Mouse (Mus musculus) lung, postnatal 10 days (tissue): ENCODE data around the gene Rnft2.

Experiments
- DNase-seq: peaks from one replicate; pipeline ENCODE4 v3.0.0; 2021

The Rnft2 gene

DNA sequence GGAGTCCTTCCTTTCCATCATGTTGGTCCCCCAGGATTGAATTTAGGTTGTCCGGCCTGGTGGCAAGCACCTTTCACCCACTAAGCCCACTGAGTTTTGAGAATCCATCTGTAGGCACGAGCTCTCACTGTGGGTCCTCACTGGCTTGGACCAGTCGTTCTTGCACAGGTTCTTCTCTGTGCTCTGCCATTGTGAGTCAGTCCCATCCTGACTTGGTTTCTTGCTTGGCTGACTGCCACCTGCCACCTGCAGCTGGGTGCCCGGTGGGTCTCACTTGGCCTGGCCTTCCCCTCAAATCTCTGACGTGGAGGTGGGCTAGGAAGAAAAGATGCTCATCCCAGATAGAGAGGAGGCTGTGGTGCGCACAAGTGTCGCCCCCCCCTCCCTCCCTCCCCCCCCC lies 6.1 kb upstream of the Rnft2 start:
- DNase-seq: no peak

DNA sequence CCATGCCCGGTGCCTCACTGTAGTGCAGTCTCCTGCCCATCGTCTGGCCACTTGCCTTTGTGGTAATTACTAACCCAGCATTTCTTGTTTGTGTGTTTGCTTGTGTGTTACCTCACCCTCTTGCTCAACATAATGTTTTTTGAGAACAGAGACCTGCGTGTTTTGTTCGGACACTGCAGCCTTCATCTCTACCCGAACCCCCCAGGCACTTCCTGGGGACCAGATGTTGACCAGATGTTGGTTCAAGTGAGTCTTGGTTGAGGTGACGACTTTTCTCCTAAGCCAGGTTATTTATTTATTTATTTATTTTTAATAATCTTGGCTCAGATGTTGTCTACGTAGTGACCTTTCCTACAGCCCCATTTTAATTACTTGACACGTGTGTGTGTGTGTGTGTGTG lies 2.5 kb upstream of the Rnft2 start:
- DNase-seq: no peak

DNA sequence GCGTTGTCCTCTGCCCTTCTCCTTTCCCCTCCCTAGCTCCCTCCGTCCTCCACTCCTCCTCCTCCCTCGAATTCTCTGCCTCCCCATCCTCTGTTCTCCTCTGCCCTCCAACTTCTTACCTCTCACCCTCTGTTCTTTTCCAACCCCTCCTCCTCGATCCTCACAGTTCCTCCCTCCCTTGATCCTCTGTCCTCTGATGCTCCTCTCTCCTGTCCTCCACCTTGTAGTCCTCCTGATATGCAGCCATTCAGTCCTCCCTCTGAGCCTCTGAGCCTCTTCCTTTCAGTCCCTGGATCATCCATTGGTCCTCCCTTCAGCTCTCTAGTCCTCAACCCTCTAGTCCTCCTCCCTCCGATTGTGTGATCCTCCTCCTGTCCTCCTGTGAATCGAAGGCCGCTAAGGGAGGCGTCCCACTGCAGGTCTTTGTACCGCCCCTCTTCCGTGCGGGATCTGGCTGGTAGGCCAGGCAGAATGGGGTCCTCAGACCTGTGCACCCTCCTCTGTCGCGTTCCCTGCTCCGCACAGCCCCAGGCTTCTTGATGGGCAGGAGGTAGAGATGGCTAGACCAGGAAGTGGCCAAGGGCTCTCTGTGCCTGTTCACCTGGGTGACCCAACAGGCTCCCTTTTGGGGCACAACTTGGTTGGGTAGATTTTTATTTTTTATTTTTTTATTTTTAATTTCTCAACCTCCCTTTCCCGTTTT lies 841 bp upstream of the Rnft2 start:
- no peak for DNase-seq

DNA sequence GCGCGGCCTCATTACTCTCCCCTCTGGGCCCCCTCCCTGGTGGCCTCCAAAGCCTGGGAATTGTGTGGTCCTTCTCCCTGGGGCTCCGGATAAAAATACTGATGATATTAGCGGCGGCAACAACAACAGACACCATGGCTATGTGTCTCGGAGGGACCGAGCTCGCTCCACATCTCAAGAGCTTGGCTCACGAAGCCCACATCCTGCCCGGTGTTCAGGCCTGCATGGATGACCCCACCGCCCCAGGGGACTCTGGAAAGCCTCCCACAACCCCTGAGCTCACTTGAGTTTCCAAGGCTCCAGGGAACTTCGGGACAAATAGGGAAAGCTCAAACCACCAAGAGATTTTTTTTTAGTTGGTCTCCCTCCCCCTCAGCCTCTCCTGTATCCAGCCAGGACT lies 5.2 kb downstream of the Rnft2 start:
- no peak for DNase-seq

DNA sequence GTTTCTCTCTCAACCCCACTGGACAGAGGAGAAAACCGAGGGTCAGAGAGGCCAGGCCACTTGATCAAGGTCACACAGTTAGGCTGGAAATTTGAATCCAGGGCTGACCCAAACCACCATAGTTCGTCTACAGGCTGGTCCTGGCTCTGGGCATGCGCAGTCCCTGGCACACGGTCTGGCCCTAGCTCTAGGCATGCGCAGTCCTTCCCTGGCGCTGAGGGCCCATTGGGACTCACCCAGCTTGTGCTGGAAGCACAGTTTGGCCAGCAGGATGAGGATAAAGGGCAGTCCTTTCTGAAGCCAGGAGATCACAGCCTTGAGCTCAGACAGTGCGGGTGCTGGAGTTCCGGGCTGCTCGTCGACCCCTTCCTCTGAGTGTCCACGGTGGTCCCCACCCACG lies 8.0 kb downstream of the Rnft2 start:
- no peak for DNase-seq

DNA sequence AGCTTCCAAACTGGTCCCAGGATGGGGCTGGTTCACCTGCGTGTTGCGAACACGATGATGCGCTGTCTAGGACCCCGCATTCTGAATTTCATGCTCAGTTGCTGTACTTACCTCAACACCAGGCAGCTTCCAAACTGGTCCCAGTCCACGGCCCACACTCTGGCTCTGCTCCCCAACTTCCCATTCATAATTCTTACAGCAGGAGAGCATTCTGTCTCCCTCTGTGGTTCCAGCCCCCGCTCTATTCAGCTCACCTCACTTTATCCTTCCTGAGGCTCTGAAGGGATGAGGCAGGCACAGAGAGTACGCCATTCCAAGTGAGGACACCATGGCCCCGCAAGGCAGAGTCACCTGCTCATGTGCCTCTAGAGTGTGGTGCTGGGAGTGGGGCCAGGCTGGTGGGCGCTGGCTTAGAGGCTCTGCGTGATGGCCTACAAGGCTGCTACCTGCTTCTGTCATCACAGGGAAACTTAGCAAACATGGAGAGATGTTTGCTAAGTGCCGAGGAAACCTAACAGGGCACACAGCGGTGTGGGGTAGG lies 14.8 kb downstream of the Rnft2 start:
- no peak for DNase-seq

DNA sequence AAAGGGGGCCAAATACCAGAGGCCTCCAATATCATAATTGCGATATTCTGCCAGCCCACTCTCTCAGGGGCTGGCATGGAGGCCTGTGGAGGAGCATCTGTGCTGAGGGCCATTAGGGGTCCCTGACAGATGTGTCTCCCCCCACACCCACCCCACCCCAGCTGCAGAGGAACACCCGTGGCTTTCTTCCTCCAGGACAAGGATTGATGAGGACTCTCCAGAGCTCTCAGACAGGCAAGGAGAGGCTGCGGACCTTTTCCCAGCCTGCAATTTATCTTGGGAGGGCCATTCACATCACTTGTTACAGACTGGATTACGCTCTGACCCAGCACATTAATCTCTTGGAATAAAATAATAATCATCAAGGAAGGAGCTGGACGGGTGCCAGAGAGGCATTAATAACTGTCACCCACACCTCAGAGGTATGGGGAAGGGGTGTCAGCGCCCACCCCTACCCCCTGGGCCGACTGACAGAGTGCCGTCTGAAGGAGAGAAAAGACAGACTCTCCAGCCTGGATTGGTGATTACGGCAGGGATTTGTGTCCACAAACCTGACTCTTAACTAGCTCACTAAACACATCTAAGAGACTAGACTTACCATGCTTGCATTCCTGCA lies 21.7 kb downstream of the Rnft2 start:
- no peak for DNase-seq

DNA sequence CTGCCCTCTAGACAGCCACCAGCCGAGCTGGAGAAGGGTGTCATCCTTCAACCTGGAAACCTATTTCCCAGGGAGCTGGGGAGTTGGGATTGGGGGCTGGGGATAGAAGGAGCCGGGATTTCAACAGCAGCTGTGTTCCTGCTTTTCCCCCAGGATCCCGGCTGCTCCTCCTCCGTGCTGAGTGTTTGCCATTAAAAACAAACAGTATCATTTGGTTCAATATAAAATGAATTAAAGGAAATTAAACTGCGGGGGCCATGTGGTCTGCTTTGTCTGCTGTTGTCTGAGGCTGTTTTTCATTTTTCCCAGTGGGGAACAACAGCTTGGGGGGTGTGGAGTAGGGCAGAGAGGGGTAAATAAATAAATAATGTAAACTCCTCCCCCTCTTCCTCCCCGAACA lies 27.5 kb downstream of the Rnft2 start:
- DNase-seq: no peak

DNA sequence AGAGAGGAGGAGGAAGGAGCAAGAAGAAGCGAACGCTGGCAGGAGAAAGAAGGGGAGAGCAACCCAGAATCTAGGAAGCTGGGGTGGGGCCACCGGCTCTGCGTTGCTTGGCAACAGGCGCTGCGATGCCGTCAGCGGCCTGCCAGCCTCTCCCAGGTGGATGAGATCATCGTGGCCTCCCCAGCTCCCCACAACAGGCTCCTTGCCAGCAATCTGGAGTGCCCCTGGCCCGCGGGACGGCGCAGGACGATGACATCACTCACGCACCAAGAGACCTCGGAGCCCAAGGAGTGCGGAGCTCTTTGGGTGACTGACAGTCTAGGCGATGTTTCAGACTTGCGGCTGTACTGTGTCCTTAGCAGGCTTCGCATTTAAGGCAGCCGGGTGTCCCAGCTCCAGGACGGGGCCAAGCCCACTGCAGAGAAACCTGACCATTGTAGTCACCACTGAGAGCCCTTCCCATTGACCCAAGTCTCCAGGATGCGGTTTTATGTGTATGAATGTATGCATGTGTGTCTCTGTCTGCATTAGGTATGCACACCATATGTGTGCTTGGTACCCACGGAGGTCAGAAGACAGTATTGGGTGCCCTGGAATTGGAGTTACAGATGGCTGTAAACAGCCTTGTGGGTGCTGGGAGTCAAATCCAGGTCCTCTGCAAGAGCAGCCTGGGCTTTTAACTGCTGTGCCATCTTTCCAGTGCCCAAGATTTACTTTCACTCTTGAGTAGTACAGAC lies 30.3 kb downstream of the Rnft2 start:
- peak; percentile 90 for DNase-seq

DNA sequence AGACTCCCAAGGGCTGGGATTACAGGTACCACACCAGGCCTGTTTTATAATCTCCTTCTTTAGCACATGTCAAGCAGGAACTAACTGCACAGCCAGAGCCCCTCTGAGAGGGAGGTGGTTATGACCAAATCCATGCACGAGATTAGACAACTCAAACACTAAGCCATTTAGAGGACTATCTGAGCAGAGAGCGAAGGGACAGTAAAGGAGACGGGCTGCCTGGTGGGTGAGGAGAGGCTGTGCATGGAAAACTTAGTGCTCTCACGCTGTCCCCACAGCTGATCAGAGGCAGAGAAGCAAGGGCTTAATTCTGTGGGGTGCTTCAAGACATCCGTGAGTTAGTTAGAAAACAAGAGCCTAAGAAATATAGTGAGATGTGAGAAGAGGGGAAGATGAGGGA lies 30.9 kb downstream of the Rnft2 start:
- DNase-seq: no peak

DNA sequence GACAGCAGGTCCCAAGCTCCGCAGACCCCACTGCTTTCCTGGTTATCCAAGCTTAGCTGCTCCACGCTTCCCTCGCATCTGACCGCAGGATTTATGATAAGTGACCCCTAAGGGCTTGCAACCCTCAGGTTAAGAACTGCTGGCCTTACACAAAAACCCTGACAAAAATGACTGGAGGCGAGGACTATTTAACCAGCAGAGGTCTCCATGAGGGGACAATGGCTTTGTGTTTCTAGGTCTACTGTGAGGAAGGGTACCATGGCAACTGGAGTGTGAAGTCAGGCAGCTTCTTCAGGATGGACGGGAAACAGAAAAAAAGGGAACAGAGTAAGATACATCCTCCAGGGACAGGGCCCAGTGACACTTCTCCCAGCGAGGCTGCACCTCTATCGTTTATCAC lies 39.1 kb downstream of the Rnft2 start:
- no peak for DNase-seq

DNA sequence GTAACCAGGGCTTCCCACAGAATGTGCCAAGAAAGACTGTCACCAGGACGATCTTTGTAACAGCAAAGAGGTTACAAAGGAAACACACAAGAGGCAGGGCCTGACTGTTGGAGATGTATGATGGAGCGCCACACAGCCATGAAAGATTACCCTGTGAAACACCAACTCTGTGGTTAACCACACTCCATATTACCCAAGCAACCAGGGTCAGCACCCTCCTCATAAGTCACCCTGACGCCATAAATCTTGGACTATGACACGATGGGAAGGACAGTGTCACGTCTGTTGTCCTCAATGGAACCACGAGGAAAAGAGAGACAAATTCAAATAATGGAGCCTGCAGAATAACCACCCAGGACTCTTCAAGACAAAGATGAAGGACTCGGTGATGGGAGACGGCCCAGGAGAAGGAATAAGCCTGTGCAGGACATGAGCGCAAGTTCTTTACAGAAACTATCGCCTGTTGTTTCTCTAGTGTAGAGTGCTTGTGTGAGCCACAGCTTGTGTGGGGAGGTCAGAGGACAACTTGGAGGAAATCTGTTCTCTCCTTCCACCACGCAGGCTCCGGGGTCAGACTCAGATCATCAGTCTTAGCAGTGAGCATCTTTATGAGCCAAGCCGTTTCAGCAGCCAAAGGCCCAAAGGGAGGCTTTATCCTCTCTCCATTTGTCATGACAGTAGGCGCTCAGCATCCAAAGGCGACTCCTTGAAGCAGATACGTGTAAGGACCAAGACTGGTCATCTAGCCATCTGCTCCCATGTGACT lies 40.1 kb downstream of the Rnft2 start:
- DNase-seq: no peak

DNA sequence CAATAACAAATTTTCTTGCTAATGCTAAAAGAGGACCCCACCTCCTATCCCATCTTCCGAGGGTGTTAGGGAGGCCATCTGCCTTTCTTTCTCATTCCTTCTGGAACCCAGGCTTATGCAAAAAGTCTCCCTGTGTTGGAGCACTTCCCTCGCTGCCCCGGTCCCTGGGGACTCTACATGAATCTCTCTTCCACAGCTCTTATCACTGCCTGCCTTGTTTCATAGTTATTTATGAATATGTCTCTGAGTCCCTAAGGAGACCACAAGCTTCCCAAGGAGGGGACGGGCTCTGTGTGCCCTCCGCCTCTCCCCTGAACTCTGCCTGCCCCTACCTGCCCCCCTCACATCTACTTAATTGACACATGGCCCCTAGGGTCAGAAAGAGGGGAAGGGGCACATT lies 45.2 kb downstream of the Rnft2 start:
- no peak for DNase-seq

DNA sequence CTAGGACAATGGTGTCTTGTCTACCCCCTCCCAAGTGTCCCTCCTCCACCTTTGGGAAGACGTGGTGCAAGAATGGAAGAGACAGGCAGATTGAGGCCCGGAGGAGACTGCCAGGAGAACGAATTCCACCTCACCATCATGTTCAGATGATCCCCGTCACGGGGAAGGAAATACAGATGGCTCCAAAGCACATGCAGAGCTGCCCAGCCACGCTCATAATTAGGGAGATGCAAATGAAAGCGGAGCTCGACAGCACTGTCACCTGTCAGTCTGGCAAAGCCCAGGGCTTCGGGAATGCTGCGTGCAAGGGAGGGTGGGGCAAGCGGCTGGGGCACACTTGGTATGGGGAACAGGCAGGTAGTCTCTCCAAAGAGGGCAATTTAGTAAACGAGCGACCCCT lies 47.5 kb downstream of the Rnft2 start:
- DNase-seq: no peak

DNA sequence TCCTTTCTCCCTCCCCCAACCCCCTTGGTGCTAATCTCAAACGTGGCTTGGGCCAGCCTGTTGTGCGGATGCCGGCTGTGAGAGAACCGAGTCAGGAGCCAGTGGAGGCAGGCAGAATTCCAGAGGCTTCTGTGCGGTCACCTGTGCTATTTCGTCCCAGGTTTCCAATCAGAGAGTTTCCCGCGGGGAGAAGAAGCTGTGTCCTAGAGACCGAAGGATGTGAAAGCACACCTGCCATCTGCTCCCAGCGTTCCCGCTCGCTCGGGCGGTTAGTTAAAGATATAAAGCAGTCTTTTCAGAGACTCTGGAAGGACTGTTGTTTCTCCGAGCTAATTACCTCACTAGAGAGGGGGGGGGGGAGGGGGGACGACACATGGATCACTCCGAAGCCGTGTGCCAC lies 52.7 kb downstream of the Rnft2 start:
- DNase-seq: no peak

DNA sequence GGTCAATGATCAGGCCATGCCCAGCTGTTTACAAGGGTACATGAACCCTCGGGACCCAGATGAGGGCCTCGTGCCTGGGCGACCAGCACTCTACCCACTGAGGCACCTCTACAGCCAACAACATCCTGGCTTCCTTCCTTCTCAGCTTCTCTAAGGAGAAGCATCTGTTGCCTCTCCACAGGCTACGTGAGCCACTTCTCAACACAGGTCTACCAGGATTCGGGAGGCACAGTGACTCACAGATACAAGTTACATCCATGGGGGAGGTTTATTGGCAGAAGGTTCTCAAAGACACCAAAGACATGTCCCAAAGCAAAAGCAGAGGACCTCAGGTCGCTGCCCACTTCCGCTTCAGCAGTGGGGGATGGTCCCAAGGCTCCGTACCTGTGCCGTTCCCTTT lies 54.4 kb downstream of the Rnft2 start:
- no peak for DNase-seq

DNA sequence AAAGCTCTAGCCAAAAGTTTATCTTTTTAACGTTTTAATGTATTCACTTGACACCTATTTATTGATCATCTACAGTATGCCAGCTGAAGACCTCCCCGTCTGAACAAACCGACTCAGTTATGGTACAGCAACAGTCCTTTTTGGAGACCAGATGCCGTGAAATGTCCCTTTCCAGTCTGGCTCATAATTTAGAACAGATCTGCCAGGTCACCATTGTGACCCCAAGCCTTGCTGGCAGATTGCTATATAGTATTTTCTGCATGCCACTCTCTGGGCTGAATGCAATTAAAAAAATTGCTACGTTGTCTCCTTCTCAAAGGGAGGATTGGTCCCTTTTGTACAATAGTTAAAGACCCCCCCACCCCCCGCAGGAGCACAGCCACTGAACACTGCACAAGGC lies 56.6 kb downstream of the Rnft2 start:
- no peak for DNase-seq

DNA sequence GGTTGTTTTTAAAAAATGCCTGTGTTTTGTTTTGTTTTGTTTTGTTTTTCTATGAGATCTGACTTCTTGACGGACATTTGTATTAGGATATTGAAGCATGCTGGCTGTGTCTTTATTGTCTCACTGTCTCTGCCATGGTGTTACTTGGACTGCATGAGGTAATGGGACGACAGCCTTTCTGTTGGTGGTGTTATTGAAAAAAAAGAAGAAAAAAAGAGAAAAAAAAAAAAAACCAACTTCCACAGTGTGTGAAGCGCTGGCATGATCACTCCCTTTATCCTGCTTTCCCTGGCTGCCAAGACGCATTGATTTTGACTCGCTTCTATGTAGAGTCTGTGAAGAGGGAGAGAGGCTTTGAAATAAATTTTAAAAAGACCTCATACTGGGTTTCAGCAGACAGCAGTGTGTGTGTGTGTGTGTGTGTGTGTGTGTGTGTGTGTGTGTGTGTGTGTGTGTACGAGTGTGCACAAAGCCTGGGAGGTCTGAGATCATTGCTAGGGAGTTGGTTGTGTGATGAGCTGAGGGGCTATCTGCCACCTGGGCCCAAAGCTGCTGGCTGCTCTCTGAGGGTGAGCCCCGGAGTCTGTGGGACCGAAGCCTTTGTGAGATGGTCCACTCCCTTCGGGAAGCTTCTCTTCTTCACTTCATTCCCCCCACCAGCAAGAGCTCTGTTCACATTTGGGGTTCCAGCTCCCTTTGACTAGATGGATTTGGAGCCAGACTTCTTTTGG lies 57.8 kb downstream of the Rnft2 start:
- no peak for DNase-seq

DNA sequence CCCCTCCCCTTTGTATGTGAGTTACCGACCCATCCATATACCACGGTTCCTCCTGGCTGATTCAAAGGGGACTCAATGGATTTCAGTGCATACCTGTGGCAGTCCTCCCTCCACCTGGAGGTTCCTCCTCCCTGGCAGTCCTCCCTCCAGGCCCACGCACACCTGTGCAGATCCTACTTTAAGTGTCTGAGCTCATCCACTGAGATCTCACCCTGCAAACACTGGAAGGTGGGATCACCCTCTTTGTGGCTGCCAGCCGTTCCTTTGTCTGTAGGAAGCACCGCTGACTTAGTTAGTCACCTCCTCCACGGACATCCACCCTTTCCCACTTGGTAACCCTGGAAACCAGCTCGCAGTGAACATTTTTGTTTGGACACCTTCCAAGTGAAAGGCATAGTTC lies 67.3 kb downstream of the Rnft2 start:
- no peak for DNase-seq

DNA sequence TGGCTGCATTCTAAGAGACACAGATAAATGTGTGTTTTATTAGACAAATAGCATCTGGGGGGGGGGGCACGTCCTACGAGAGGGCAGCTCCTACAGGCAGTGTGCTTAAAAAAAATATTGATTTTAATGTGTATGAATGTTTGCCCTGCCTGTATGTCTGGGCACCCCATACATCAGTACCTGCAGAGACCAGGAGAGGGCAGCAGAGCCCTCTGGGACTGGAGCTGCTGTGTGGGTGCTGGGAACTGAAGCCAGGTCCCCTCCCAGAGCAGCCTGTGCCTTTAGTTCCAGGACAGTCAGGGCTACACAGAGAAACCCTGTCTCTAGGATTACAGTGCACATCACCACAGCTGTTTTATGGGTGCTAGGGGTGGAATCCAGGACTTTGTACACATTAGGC lies 69.8 kb downstream of the Rnft2 start:
- DNase-seq: no peak

DNA sequence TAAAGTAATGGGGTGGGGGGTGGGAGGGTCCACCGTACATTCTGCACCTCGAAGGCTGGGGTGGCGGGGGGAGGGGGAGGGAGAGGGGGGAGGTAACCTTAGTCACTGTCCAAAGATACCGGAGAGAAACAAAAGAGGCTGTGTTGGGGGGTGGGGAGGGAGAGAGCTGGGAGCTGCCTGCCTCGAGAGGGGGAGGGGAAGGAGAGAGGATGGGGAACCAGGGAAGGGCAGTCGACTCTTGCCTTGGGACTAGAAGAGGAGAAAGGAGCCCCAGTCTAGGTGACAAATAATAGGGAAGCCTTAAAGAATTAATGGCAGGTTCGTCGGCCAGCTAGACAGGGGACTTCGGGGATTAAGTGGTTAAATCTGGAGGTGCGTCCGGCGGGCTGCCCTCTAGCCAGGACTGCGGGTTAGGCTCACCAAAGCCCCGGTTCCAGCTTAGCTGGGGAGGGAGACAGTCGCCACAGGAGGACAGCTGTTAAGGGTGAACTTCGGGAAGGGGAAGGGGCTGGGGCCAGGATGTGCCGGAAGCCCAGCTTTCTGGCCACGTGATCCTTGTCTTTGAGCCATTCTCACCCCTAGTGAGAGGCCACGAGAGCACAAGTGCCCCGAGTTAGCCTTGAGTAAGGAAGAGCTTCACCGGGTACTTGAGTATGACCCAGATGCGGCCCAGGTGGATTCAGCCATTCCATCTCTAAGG lies 70.5 kb downstream of the Rnft2 start:
- no peak for DNase-seq
